Mouse (Mus musculus) small intestine, adult 2 months (tissue): ENCODE measurements at regions not wholly inside any gene's neighbourhood (a gene's known extent, or its start where the extent isn't known, plus 50 kb on each side); places are given as distances from the start of the nearest gene placed in this dataset.

Experiments used
- CTCF ChIP-seq: fragments of 200-500 bp; IDR thresholded peaks from 2 replicates; pipeline ENCODE4 v1.5.1; 2012; ENCODE audit warnings: low read depth, mild to moderate bottlenecking, control low read depth, inconsistent platforms, low read length, moderate library complexity, mixed read lengths; ENCODE audit not compliant: insufficient replicate concordance, insufficient read length; ENCODE audit errors: extremely low read depth
- POLR2A ChIP-seq: fragments of 200-500 bp; IDR thresholded peaks from 2 replicates; pipeline ENCODE4 v1.6.1; 2012; ENCODE audit warnings: low read depth, mild to moderate bottlenecking, control low read depth, inconsistent platforms, low read length, moderate library complexity

DNA sequence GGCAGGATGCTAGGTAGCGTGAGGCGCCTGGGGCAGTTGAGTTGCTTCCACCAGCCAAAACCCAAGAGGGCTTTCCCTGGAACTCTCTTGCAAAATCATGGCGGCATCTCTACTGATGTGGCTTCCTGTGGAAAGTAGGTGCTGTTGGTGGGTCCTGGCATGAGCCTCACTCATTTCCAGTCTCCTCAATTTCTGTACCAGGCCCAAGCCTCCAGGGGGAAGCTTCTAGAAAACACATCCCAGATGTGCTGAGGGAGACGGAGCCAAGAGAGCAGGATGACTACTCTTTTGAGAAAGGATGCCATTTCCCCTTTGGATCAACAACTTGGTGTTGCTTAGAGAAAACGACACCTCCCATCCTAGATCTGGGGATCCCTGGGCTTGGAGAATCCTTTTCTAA, 50.9 kb upstream of the 1600014C23Rik start:
- no peak for TF ChIP-seq POLR2A
- TF ChIP-seq CTCF, result no peak
